Mouse (Mus musculus): ENCODE results near the gene Plin5. TPM values are rescaled to one million over a fixed set of nuclear protein-coding genes. Genes with fewer than 3 reads are reported as not detected.

The Plin5 gene
- polyA plus RNA-seq, 1 experiment from 2014 or later, result 1.1 TPM

GRCm38 (mm10) chr17:56098180-56098579 is 19.2 kb downstream of the Plin5 start:
- H3K4me3 ChIP-seq (ENCODE audit: control insufficient read depth in 1 of 2, insufficient read depth in 1 of 2, low read depth in 1 of 2, low read length in 2 of 2), result no peak overlapping the region
- no peak overlapping the region for H3K4me2 ChIP-seq (ENCODE audit: low read length)
- no peak overlapping the region for H3K9ac ChIP-seq (ENCODE audit: low read length)
- no peaks in the 10 kb centered on the region for H3K4me1 ChIP-seq (ENCODE audit: control insufficient read depth in 2 of 2, insufficient read depth in 2 of 2, low read length in 2 of 2)
- 88% methylated on average over 8 of the region's 8 CpGs for WGBS
- H3K36me3 ChIP-seq (ENCODE audit: control insufficient read depth, insufficient read depth, low read length), result peaks cover 94% of the 10 kb centered on the region
- H3K27me3 ChIP-seq (ENCODE audit: control insufficient read depth, insufficient read depth, low read length), result no peaks in the 10 kb centered on the region
- H3K27ac ChIP-seq (replicated peaks in 1 of 2; ENCODE audit: control insufficient read depth in 1 of 2, insufficient read depth in 1 of 2, low read depth in 2 of 2, low read length in 2 of 2), result no peak overlapping the region
- no peaks in the 10 kb centered on the region for H3K9me3 ChIP-seq (ENCODE audit: control insufficient read depth, low read length)
- no peak for ATAC-seq (ENCODE audit: insufficient number of reproducible peaks, insufficient read depth, low FRiP score, low read depth)

- H3K4me2 ChIP-seq (ENCODE audit: low read length), result no peak overlapping the region
- no peaks in the 10 kb centered on the region for H3K4me1 ChIP-seq (ENCODE audit: control insufficient read depth in 2 of 2, insufficient read depth in 2 of 2, low read length in 2 of 2)
- no peak overlapping the region for H3K4me3 ChIP-seq (ENCODE audit: control insufficient read depth in 1 of 2, insufficient read depth in 1 of 2, low read depth in 1 of 2, low read length in 2 of 2)
- H3K9ac ChIP-seq (ENCODE audit: low read length), result no peak overlapping the region
- H3K36me3 ChIP-seq (ENCODE audit: control insufficient read depth, insufficient read depth, low read length), result peaks cover 89% of the 10 kb centered on the region
- H3K27ac ChIP-seq (replicated peaks in 1 of 2; ENCODE audit: control insufficient read depth in 1 of 2, insufficient read depth in 1 of 2, low read depth in 2 of 2, low read length in 2 of 2), result no peak overlapping the region
- no peaks in the 10 kb centered on the region for H3K9me3 ChIP-seq (ENCODE audit: control insufficient read depth, low read length)
- 92% methylated on average over 12 of the region's 12 CpGs for WGBS
- ATAC-seq (ENCODE audit: insufficient number of reproducible peaks, insufficient read depth, low FRiP score, low read depth), result no peak
- no peaks in the 10 kb centered on the region for H3K27me3 ChIP-seq (ENCODE audit: control insufficient read depth, insufficient read depth, low read length)
Measured at GRCm38 (mm10) chr17:56096883-56097282, 20.5 kb downstream of the Plin5 start.

- no peaks in the 10 kb centered on the region for H3K9me3 ChIP-seq (ENCODE audit: control insufficient read depth, low read length)
- no peak overlapping the region for H3K9ac ChIP-seq (ENCODE audit: low read length)
- H3K4me2 ChIP-seq (ENCODE audit: low read length), result no peak overlapping the region
- H3K4me1 ChIP-seq (ENCODE audit: control insufficient read depth in 2 of 2, insufficient read depth in 2 of 2, low read length in 2 of 2), result no peaks in the 10 kb centered on the region
- no peak for ATAC-seq (ENCODE audit: insufficient number of reproducible peaks, insufficient read depth, low FRiP score, low read depth)
- 100% methylated on average over 1 of the region's 1 CpGs for WGBS
- peaks cover 65% of the 10 kb centered on the region for H3K36me3 ChIP-seq (ENCODE audit: control insufficient read depth, insufficient read depth, low read length)
- H3K27ac ChIP-seq (replicated peaks in 1 of 2; ENCODE audit: control insufficient read depth in 1 of 2, insufficient read depth in 1 of 2, low read depth in 2 of 2, low read length in 2 of 2), result no peak overlapping the region
- no peaks in the 10 kb centered on the region for H3K27me3 ChIP-seq (ENCODE audit: control insufficient read depth, insufficient read depth, low read length)
- no peak overlapping the region for H3K4me3 ChIP-seq (ENCODE audit: control insufficient read depth in 1 of 2, insufficient read depth in 1 of 2, low read depth in 1 of 2, low read length in 2 of 2)
Measured at GRCm38 (mm10) chr17:56092794-56093193, 24.6 kb downstream of the Plin5 start.

- WGBS, result 55% methylated on average over 1 of the region's 1 CpGs
- H3K9ac ChIP-seq (ENCODE audit: low read length), result no peak overlapping the region
- H3K36me3 ChIP-seq (ENCODE audit: control insufficient read depth, insufficient read depth, low read length), result peaks cover 64% of the 10 kb centered on the region
Measured at GRCm38 (mm10) chr17:56092312-56092711, 25.1 kb downstream of the Plin5 start.

GRCm38 (mm10) chr17:56080781-56081585 is 36.4 kb downstream of the Plin5 start:
- Histone ChIP-seq H3K4me1 (ENCODE audit: control insufficient read depth in 2 of 2, insufficient read depth in 2 of 2, low read length in 2 of 2) (peaks cover 15 to 21% of the 10 kb centered on the region in 2 experiments), H3K27me3 (ENCODE audit: control insufficient read depth, insufficient read depth, low read length) (no peaks in the 10 kb centered on the region), H3K9ac (ENCODE audit: low read length) (peak overlapping the region; percentile 88), H3K36me3 (ENCODE audit: control insufficient read depth, insufficient read depth, low read length) (peaks cover 30% of the 10 kb centered on the region), H3K4me3 (ENCODE audit: control insufficient read depth in 1 of 2, insufficient read depth in 1 of 2, low read depth in 1 of 2, low read length in 2 of 2) (peak overlapping the region; percentile 87 to 97), H3K27ac (replicated peaks in 1 of 2; ENCODE audit: control insufficient read depth in 1 of 2, insufficient read depth in 1 of 2, low read depth in 2 of 2, low read length in 2 of 2) (no peak overlapping the region), H3K9me3 (ENCODE audit: control insufficient read depth, low read length) (no peaks in the 10 kb centered on the region), H3K4me2 (ENCODE audit: low read length) (peak overlapping the region; percentile 96)
- WGBS, result 14% methylated on average over 8 of the region's 8 CpGs
- no peak for ATAC-seq (ENCODE audit: insufficient number of reproducible peaks, insufficient read depth, low FRiP score, low read depth)

More at GRCm38 (mm10) chr17:56092312-56092711, 25.1 kb downstream of the Plin5 start:
- no peak for ATAC-seq (ENCODE audit: insufficient number of reproducible peaks, insufficient read depth, low FRiP score, low read depth)
- Histone ChIP-seq H3K27me3 (ENCODE audit: control insufficient read depth, insufficient read depth, low read length) (no peaks in the 10 kb centered on the region), H3K9me3 (ENCODE audit: control insufficient read depth, low read length) (no peaks in the 10 kb centered on the region), H3K4me3 (ENCODE audit: control insufficient read depth in 1 of 2, insufficient read depth in 1 of 2, low read depth in 1 of 2, low read length in 2 of 2) (no peak overlapping the region), H3K27ac (replicated peaks in 1 of 2; ENCODE audit: control insufficient read depth in 1 of 2, insufficient read depth in 1 of 2, low read depth in 2 of 2, low read length in 2 of 2) (no peak overlapping the region), H3K4me1 (ENCODE audit: control insufficient read depth in 2 of 2, insufficient read depth in 2 of 2, low read length in 2 of 2) (no peaks in the 10 kb centered on the region), H3K4me2 (ENCODE audit: low read length) (no peak overlapping the region)

GRCm38 (mm10) chr17:56079921-56080320 is 37.5 kb downstream of the Plin5 start:
- 2% methylated on average over 11 of the region's 11 CpGs for WGBS

GRCm38 (mm10) chr17:56078880-56079795 is 38.3 kb downstream of the Plin5 start, which contains the start of gene Hdgfl2:
TSS of gene Hdgfl2 (plus strand) at chr17:56079634.
- H3K4me2 ChIP-seq (ENCODE audit: low read length), result peak within 1 kb of the TSS; percentile 96
- H3K9me3 ChIP-seq (ENCODE audit: control insufficient read depth, low read length), result no peaks in the 10 kb centered on the region
- H3K27ac ChIP-seq (replicated peaks in 1 of 2; ENCODE audit: control insufficient read depth in 1 of 2, insufficient read depth in 1 of 2, low read depth in 2 of 2, low read length in 2 of 2), result peak within 1 kb of the TSS; percentile 61 to 71
- ATAC-seq (ENCODE audit: insufficient number of reproducible peaks, insufficient read depth, low FRiP score, low read depth), result peak; percentile 93
- peak within 1 kb of the TSS; percentile 88 for H3K9ac ChIP-seq (ENCODE audit: low read length)
- H3K4me3 ChIP-seq (ENCODE audit: control insufficient read depth in 1 of 2, insufficient read depth in 1 of 2, low read depth in 1 of 2, low read length in 2 of 2), result peak within 1 kb of the TSS; percentile 87 to 97
- WGBS, result under 1% methylated on average over 61 of the region's 61 CpGs
- no peaks in the 10 kb centered on the region for H3K27me3 ChIP-seq (ENCODE audit: control insufficient read depth, insufficient read depth, low read length)
- H3K36me3 ChIP-seq (ENCODE audit: control insufficient read depth, insufficient read depth, low read length), result peaks cover 21% of the 10 kb centered on the region
- peaks cover 20 to 27% of the 10 kb centered on the region in 2 experiments for H3K4me1 ChIP-seq (ENCODE audit: control insufficient read depth in 2 of 2, insufficient read depth in 2 of 2, low read length in 2 of 2)

More at GRCm38 (mm10) chr17:56079921-56080320, 37.5 kb downstream of the Plin5 start:
- Histone ChIP-seq H3K9ac (ENCODE audit: low read length) (peak overlapping the region; percentile 88), H3K4me3 (ENCODE audit: control insufficient read depth in 1 of 2, insufficient read depth in 1 of 2, low read depth in 1 of 2, low read length in 2 of 2) (peak overlapping the region; percentile 87 to 97), H3K27ac (replicated peaks in 1 of 2; ENCODE audit: control insufficient read depth in 1 of 2, insufficient read depth in 1 of 2, low read depth in 2 of 2, low read length in 2 of 2) (peak overlapping the region in 1 of 2 experiments; percentile 71; a peak in 2 of 4 replicates), H3K9me3 (ENCODE audit: control insufficient read depth, low read length) (no peaks in the 10 kb centered on the region), H3K36me3 (ENCODE audit: control insufficient read depth, insufficient read depth, low read length) (peaks cover 23% of the 10 kb centered on the region), H3K4me1 (ENCODE audit: control insufficient read depth in 2 of 2, insufficient read depth in 2 of 2, low read length in 2 of 2) (peaks cover 18 to 26% of the 10 kb centered on the region in 2 experiments), H3K27me3 (ENCODE audit: control insufficient read depth, insufficient read depth, low read length) (no peaks in the 10 kb centered on the region), H3K4me2 (ENCODE audit: low read length) (peak overlapping the region; percentile 96)
- no peak for ATAC-seq (ENCODE audit: insufficient number of reproducible peaks, insufficient read depth, low FRiP score, low read depth)

Data from heart, embryonic 14.5 days (tissue).